Mouse (Mus musculus): ENCODE data around the gene Rpl22l1. TPM values are rescaled to one million over a fixed set of nuclear protein-coding genes. Genes with fewer than 3 reads are reported as not detected.
"Not testable (repeated sequence)": the region's sequence is repeated elsewhere in the genome, so short reads cannot be mapped to it uniquely, and the experiment has no call there.

The Rpl22l1 gene
- polyA plus RNA-seq (2012; rRNA removed) = 4.4 and 5.6 TPM in 2 replicates

GRCm38 (mm10) chr3:28805301-28806097, at the start of gene Rpl22l1:
Gene Rpl22l1, plus strand, starts transcription at chr3:28805436.
- Histone ChIP-seq H3K27me3 (ENCODE audit: control insufficient read depth, insufficient read depth, low read length) (no peaks in the 10 kb centered on the region), H3K4me3 (ENCODE audit: extremely low read depth, insufficient read depth, insufficient read length) (peak within 1 kb of the TSS; percentile 95), H3K4me1 (ENCODE audit: control insufficient read depth, insufficient read depth, insufficient read length) (no peaks in the 10 kb centered on the region), H3K36me3 (ENCODE audit: control insufficient read depth, insufficient read depth, low read length) (peaks cover 7% of the 10 kb centered on the region), H3K27ac (ENCODE audit: insufficient read depth, low read length) (peak within 1 kb of the TSS; percentile 89)
- peak; percentile 95 to 99 for DNase-seq (ENCODE audit: low read depth in 1 of 2, low spot score in 2 of 2)
- TF ChIP-seq POLR2A (IDR thresholded peaks at IDR 0.05; ENCODE audit: low read depth, low read length) (peak; percentile 92), CTCF (IDR thresholded peaks at IDR 0.05; ENCODE audit: extremely low read depth, insufficient read depth, insufficient read length, insufficient replicate concordance) (no peak)
- WGBS = under 1% methylated on average over 72 of the region's 72 CpGs

DNA sequence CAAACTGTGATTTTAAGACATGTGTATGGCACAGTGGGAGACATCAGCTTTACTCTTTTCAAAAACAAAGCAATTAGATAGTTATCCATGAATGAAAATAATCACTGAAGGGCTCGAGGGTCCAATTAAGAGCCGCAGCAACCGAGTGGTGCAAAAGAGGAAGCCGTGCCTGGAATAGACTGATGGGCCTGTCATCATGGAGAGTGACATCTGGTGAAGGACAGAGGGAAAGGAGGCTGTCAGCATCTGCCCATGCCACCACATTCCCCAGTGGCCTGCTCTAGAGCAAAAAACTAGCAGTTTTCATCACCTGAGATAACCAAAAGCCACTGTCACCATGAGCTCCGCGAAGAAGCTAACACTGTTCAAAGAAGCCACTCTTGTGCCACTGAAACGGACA, 49.8 kb upstream of the Rpl22l1 start:
- DNase-seq (ENCODE audit: low read depth in 1 of 2, low spot score in 2 of 2) = no peak
- no peaks in the 10 kb centered on the region for H3K27me3 ChIP-seq (ENCODE audit: control insufficient read depth, insufficient read depth, low read length)
- TF ChIP-seq CTCF (IDR thresholded peaks at IDR 0.05; ENCODE audit: extremely low read depth, insufficient read depth, insufficient read length, insufficient replicate concordance) = no peak
- no peak for TF ChIP-seq POLR2A (IDR thresholded peaks at IDR 0.05; ENCODE audit: low read depth, low read length)
- no peaks in the 10 kb centered on the region for H3K36me3 ChIP-seq (ENCODE audit: control insufficient read depth, insufficient read depth, low read length)
- H3K4me1 ChIP-seq (ENCODE audit: control insufficient read depth, insufficient read depth, insufficient read length) = no peaks in the 10 kb centered on the region
- H3K4me3 ChIP-seq (ENCODE audit: extremely low read depth, insufficient read depth, insufficient read length) = no peak overlapping the region
- 79% methylated on average over 7 of the region's 7 CpGs for WGBS
- H3K27ac ChIP-seq (ENCODE audit: insufficient read depth, low read length) = no peak overlapping the region

GRCm38 (mm10) chr3:28761225-28761789, 43.9 kb upstream of the Rpl22l1 start:
- 86% methylated on average over 8 of the region's 8 CpGs for WGBS
- Histone ChIP-seq H3K4me1 (ENCODE audit: control insufficient read depth, insufficient read depth, insufficient read length) (no peaks in the 10 kb centered on the region), H3K36me3 (ENCODE audit: control insufficient read depth, insufficient read depth, low read length) (no peaks in the 10 kb centered on the region), H3K4me3 (ENCODE audit: extremely low read depth, insufficient read depth, insufficient read length) (no peak overlapping the region), H3K27ac (ENCODE audit: insufficient read depth, low read length) (no peak overlapping the region), H3K27me3 (ENCODE audit: control insufficient read depth, insufficient read depth, low read length) (no peaks in the 10 kb centered on the region)
- DNase-seq (ENCODE audit: low read depth in 1 of 2, low spot score in 2 of 2) = no peak
- no peak for TF ChIP-seq POLR2A (IDR thresholded peaks at IDR 0.05; ENCODE audit: low read depth, low read length)
- no peak for TF ChIP-seq CTCF (IDR thresholded peaks at IDR 0.05; ENCODE audit: extremely low read depth, insufficient read depth, insufficient read length, insufficient replicate concordance)

DNA sequence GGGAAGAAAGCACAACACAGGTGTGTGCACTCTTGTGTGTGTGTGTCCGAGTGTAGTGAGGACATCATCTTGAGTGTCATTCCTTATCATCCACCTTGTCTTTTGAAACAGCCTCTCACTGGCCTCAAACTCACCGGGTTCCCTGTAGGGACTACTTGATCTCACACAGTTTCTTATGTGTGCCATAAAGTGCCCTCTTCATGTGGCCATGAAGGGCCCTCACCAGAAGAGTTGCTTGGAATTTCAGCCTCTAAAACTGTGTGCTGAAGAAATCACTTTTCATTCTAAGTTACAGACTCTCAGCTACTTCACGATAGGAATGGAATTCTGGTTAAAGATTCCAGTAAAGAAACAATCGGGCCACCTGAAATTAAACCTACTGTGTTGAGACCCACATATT, 38.3 kb upstream of the Rpl22l1 start:
- Histone ChIP-seq H3K27ac (ENCODE audit: insufficient read depth, low read length) (no peak overlapping the region), H3K27me3 (ENCODE audit: control insufficient read depth, insufficient read depth, low read length) (no peaks in the 10 kb centered on the region), H3K4me1 (ENCODE audit: control insufficient read depth, insufficient read depth, insufficient read length) (no peaks in the 10 kb centered on the region), H3K4me3 (ENCODE audit: extremely low read depth, insufficient read depth, insufficient read length) (no peak overlapping the region), H3K36me3 (ENCODE audit: control insufficient read depth, insufficient read depth, low read length) (no peaks in the 10 kb centered on the region)
- no peak for TF ChIP-seq CTCF (IDR thresholded peaks at IDR 0.05; ENCODE audit: extremely low read depth, insufficient read depth, insufficient read length, insufficient replicate concordance)
- TF ChIP-seq POLR2A (IDR thresholded peaks at IDR 0.05; ENCODE audit: low read depth, low read length) = no peak
- WGBS = 88% methylated on average over 4 of the region's 4 CpGs
- DNase-seq (ENCODE audit: low read depth in 1 of 2, low spot score in 2 of 2) = no peak

- Histone ChIP-seq H3K4me3 (ENCODE audit: extremely low read depth, insufficient read depth, insufficient read length) (no peak overlapping the region), H3K36me3 (ENCODE audit: control insufficient read depth, insufficient read depth, low read length) (no peaks in the 10 kb centered on the region), H3K4me1 (ENCODE audit: control insufficient read depth, insufficient read depth, insufficient read length) (no peaks in the 10 kb centered on the region), H3K27ac (ENCODE audit: insufficient read depth, low read length) (no peak overlapping the region), H3K27me3 (ENCODE audit: control insufficient read depth, insufficient read depth, low read length) (no peaks in the 10 kb centered on the region)
- no peak for DNase-seq (ENCODE audit: low read depth in 1 of 2, low spot score in 2 of 2)
- WGBS = 91% methylated on average over 3 of the region's 3 CpGs
- no peak for TF ChIP-seq CTCF (IDR thresholded peaks at IDR 0.05; ENCODE audit: extremely low read depth, insufficient read depth, insufficient read length, insufficient replicate concordance)
- TF ChIP-seq POLR2A (IDR thresholded peaks at IDR 0.05; ENCODE audit: low read depth, low read length) = no peak
These were observed 37.0 kb upstream of the Rpl22l1 start for GRCm38 (mm10) chr3:28768222-28768621.

GRCm38 (mm10) chr3:28772919-28773318, 32.3 kb upstream of the Rpl22l1 start:
- not testable (repeated sequence) for H3K4me1 ChIP-seq (ENCODE audit: control insufficient read depth, insufficient read depth, insufficient read length); DNase-seq (ENCODE audit: low read depth in 1 of 2, low spot score in 2 of 2); H3K36me3 ChIP-seq (ENCODE audit: control insufficient read depth, insufficient read depth, low read length); H3K27ac ChIP-seq (ENCODE audit: insufficient read depth, low read length); H3K27me3 ChIP-seq (ENCODE audit: control insufficient read depth, insufficient read depth, low read length); H3K4me3 ChIP-seq (ENCODE audit: extremely low read depth, insufficient read depth, insufficient read length)
- 79% methylated on average over 4 of the region's 4 CpGs for WGBS

GRCm38 (mm10) chr3:28775361-28775760, 29.9 kb upstream of the Rpl22l1 start:
- 82% methylated on average over 7 of the region's 7 CpGs for WGBS

More at GRCm38 (mm10) chr3:28775361-28775760, 29.9 kb upstream of the Rpl22l1 start:
- no peaks in the 10 kb centered on the region for H3K4me1 ChIP-seq (ENCODE audit: control insufficient read depth, insufficient read depth, insufficient read length)
- no peak for TF ChIP-seq CTCF (IDR thresholded peaks at IDR 0.05; ENCODE audit: extremely low read depth, insufficient read depth, insufficient read length, insufficient replicate concordance)
- no peak for TF ChIP-seq POLR2A (IDR thresholded peaks at IDR 0.05; ENCODE audit: low read depth, low read length)
- no peaks in the 10 kb centered on the region for H3K36me3 ChIP-seq (ENCODE audit: control insufficient read depth, insufficient read depth, low read length)
- no peak for DNase-seq (ENCODE audit: low read depth in 1 of 2, low spot score in 2 of 2)
- no peak overlapping the region for H3K4me3 ChIP-seq (ENCODE audit: extremely low read depth, insufficient read depth, insufficient read length)
- no peaks in the 10 kb centered on the region for H3K27me3 ChIP-seq (ENCODE audit: control insufficient read depth, insufficient read depth, low read length)
- H3K27ac ChIP-seq (ENCODE audit: insufficient read depth, low read length) = no peak overlapping the region
